Mouse (Mus musculus): ENCODE results near the gene Vps13d.

The Vps13d gene

DNA sequence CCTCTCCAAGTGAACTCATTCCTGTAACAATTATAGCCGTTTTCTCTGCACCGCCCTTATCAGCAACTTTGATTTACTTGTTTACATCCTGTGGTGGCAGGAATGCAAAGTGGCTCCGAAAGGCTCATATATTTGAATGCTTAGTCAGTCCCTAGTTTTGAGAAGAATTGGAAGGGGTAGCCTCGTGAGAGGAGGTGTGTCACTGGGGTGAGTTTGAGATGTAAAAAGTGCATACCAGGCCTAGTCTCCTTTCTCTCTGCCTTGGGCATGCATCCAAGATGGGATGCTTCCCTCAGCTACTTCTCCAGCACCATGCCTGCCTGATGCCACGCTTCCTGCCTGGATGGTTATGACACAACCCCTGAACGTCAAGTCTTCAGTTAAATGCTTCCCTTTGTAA lies 225.8 kb downstream of the Vps13d start:
- DNase-seq = no peak

DNA sequence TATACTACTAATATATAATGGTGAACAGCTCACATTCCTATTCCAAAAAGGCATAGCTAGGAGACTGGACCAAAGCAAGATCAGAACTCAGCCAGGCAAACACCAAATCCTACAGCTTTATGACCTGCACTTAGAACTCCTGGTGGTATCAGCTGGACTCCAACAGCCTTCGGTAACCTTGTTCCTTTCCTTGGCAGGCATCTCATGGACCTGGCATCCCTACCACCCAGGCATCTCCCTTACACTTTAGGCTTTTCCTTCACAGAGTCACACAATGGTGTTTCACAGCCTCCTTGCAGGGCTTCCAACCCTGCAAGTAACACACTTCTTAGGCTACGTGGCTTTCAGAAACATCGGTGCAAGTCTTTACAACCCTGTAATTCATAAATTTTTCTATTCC lies 226.4 kb downstream of the Vps13d start:
- no peak for DNase-seq

DNA sequence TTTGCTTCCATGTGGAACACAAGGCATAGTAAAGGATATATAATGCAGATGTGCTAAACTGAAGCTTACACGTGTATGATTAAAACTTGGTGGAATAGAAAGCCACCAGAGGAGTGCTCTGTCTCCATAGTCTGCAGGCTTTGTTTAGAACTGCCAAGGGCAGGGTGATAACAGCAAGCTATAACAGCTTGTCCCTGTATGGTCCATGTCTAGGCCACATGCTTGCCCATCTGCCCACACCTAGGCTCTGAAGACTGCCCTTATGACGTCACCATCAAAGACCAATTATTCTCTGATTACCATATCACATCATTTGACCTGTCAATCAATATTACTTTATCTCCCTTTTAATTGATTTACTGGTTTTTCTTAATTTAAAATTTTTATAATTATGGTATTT lies 229.6 kb downstream of the Vps13d start:
- DNase-seq = no peak

DNA sequence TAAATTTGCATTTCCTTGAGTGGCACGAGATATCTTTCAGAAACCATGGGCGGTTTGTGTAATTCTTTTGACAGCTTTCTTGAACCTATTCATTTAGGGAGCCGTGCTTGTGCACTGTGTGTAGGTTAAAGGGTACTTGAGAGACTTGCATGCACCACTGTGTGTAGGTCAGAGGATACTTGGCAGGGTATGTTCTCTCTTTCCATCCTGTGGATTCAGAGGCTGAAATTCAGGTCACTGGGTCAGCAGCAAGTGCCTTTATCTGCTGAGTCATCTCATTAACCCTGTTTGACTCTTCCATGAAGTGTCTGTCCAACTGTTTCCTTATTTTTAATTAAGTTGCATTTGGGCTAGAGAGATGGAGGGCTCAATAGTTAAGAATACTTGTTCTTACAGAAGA lies 233.1 kb downstream of the Vps13d start:
- no peak for DNase-seq

DNA sequence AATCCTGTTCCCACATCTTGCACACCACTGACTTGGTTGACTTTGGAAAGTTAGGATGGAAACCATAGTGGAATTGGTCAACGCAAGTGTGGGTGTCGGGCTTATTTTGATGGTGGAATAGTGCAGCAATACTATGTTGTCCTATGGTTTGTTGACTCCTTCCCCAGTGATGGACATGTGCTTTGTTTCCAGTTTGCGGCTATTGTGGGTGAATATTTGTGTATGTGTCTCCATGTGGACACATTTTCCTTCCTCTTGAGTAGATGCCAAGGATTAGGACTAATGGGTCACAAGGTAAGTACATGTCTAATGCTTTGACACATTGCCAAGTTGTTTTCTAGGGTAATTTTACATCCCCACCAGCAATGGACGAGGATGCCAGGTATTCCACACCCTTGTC lies 233.6 kb downstream of the Vps13d start:
- no peak for DNase-seq

- DNase-seq = no peak
Measured at GRCm38 (mm10) chr4:144960188-144960904, 234.5 kb downstream of the Vps13d start.

DNA sequence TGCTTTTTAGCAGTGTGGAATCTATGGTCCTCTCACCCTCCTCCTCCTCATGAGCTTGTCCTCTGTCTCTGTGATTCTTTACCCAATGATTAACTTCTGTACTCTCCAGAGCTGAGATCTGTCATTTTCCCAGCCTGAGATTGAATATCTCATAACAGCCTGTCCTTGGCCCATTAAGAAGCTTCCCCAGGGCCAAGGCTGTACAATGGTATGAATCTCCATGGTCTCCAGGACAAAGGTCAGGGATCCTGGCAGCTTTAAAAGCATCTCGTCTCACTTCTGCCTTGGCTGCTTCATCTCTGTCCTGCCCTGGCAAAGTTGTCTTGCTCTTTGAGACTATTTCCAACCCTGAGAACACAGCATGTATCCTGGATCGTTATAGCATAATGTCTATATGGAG lies 237.1 kb downstream of the Vps13d start:
- DNase-seq = no peak

DNA sequence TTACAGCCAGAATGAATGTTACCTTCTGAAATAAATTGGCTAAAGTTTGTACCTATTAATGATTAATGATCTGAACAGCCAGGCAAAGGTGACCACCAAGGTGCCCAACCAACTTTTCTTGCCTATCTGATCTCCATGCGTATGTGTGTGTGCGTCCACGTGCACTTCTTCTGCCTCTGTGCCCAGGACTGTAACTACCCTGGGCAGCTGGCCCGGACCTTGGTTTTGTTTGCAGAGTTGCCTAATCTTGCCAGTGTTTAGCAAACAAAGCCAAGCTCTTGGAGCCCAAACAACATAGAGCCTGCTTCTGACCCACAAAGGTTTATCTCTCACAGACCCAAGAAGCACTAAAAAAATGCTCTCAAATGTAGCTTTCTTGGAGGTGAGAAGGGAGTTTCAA lies 237.6 kb downstream of the Vps13d start:
- DNase-seq = no peak

DNA sequence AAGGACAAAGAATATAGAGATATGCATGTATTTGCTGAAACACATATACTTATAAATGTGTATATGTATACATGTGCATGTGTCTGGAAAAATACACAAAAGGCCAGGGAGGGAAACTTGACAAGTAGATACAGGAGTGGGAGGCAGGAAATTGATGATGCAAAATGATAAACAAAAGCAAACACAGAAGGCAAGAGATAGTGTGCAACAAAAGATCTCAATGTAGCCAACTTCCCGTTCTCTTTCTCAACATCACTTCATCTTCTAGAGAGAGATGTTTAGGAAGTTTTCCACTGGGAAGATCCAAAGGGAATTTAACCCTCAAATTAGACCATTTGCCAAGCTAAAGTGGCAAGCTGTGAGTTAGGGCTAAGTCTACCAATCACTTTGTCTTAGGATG lies 238.5 kb downstream of the Vps13d start:
- no peak for DNase-seq

DNA sequence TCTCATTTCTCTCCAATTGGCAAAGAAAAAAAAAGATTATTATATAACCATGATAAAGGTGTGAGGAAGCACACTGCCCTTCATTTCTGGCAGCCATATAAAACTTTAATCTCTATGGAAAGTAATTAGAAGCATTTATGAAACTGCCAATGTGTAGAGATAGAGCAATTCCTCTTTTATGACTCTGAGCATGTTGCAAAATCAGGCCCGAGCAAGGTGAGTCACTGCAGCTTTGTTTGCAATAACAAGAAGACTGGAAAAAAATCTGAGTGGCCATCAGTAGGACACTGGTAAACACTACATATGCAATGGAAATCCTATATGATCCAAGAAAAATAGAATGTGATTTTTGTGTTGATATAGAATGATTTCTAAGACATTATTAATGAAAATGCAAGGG lies 238.9 kb downstream of the Vps13d start:
- no peak for DNase-seq

GRCm38 (mm10) chr4:144953421-144953820 lies 241.4 kb downstream of the Vps13d start:
- DNase-seq = no peak

GRCm38 (mm10) chr4:144951859-144952258 lies 242.9 kb downstream of the Vps13d start:
- DNase-seq = no peak

- DNase-seq = no peak
Measured at GRCm38 (mm10) chr4:144950883-144951282, 243.9 kb downstream of the Vps13d start.

DNA sequence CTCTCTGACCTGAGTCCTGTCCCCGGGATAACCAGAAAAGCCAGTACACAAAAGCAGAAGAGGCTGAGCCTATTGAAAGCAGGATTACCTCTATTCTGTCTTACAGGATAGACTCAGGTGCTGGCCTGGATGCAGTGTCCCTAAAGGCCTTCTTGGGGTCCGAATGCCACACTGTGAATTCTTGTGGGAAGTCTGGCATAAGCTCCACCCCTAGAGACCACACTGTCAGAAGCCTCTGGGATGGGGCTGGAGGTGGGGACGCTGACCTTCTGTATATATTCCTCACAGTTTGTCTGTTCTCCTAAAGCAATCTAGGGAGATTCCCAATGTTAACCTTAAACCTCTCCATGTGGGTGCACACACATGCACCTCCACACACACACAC lies 244.5 kb downstream of the Vps13d start:
- DNase-seq = no peak

DNA sequence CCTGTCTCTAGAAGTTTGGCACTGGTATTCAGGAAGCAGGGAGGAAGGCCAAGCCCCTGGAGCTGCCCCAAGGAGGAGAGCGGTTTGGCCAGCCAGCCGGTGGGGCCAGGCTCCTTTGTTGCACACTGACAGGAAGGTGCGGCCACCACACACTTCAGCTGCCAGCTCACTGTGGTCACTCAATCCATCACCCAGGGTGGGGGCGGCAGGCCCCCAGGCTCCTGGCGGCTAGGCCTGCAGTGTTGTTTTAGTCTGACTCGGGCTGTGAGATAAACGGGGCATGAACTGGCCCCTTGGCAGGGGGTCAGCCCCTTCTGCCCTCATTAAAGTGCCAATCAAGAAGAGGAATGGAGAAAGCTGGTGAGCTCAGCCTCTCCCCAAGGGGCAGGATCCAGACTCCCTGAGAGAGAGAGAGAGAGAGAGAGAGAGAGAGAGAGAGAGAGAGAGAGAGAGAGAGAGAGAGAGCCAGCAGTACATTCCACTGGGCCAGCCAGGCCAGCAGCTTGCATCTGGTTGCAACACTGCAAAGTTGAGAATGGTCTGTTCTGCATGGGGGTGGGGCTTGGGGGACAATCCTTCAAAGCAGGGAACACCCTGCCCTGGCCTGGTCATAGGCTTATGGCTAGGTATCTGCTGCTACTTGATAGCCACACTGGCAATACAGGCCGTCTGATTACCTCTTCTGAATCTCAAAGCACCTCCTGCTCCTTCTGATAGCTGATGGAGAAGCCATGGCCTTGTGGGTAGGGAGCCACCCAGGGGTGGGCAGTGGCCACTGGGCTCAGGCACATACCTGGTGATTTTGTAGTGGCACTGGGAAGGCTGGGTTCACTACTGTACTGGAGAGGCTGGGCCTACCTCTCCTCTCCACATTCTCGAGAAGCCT lies 245.1 kb downstream of the Vps13d start:
- DNase-seq = peak; percentile 39 to 48

DNA sequence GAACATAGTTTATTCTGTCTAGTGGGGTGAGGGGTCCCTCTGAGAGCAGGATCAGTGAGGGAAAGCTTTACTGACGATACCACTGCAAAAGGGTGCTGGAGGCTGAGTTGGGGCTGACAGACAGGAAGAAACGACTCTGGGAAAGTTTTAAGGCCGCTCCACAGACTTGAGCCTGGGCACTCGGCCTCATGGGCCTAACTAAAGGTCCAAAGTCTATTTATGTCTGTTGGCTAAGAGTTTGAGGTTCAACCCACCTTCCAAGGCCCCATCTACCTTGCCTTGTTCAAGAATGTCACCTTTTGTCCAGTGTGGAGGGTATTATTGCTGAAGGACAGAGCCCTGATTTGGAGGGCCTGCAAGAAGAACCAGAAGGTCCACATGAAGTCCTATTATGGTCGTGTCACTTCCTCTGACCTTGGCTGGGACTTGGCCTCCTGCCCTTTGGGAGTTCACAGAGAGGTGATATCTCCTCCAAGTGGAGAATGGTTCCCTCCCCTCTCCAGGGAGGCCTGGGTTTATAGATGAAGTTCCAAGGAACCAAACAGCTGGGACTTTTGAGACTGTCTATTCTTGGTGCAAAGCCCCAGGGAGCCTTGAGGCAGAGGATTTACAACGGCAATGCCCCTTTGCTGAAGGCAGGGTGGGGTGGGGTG lies 246.9 kb downstream of the Vps13d start:
- no peak for DNase-seq

DNA sequence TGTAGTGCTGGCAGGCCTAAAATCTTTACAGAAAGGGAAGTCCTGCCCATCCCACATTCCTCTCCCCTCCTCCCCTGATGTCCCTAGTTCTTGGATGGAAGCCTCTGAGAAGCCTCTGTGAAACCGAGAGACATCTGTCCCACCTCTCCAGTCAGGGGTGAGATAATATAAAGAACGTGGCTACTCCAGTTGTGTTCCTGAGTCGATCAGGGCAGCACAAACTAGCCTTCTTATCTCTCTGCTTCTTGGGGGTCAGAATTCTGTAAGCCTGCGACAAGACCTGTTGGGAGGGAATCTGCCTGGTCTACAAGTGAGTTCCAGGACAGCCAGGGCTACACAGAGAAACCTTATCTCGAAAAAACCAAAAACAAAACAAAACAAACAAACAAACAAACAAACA lies 251.5 kb downstream of the Vps13d start:
- DNase-seq = no peak

GRCm38 (mm10) chr4:144942433-144942832 lies 252.4 kb downstream of the Vps13d start:
- no peak for DNase-seq

DNA sequence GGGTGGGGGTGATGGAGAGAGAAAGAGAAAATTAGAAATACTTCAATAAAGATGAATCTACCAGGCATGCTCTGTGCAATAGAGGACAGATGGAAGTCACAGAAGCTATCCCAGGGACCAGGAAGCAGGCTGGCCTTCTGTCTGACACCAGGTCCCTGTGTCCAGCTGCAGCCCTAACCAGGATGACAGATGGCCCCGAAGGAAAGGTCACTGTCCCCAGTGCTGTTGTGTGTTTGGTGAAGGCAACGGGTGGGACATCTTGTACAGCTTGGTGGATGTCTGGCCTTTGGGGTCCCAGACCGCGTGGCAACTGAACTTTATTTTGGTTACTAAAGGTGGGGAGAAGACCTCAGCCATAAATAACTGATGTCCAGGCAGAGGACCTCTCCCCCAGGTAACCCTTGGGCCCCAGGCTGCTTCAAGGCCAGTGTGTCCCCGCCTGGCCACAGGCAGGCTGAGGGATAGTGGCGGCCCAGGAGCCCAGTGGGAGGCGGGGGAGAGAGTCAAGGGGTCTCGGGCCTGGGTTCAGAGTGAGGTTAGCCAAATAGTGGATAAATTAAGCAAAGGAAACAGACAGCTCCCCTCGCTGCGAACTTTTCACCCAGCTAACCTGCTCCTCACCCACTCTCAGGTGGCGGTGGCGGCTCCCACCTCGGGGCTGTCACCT lies 253.9 kb downstream of the Vps13d start:
- DNase-seq = no peak

- DNase-seq = no peak
Measured at GRCm38 (mm10) chr4:144939847-144940411, 254.9 kb downstream of the Vps13d start.

GRCm38 (mm10) chr4:144936563-144937154 lies 258.1 kb downstream of the Vps13d start:
- no peak for DNase-seq

GRCm38 (mm10) chr4:144934501-144934900 lies 260.3 kb downstream of the Vps13d start:
- no peak for DNase-seq

- DNase-seq = no peak
Measured at GRCm38 (mm10) chr4:144931167-144931566, 263.6 kb downstream of the Vps13d start.
